Mouse (Mus musculus) cerebellum, adult 2 months (tissue): ENCODE results near the gene Ccdc3.

Experiments
- CTCF ChIP-seq: fragments of 200-500 bp; IDR thresholded peaks from 2 replicates; pipeline ENCODE4 v1.5.1; 2011; ENCODE audit warnings: low read depth, mild to moderate bottlenecking, control low read depth, low read length, moderate library complexity, borderline replicate concordance; ENCODE audit not compliant: insufficient read depth
- POLR2A ChIP-seq: fragments of 200-500 bp; IDR thresholded peaks from 2 replicates; pipeline ENCODE4 v1.6.1; 2011; ENCODE audit warnings: low read length, control low read depth, borderline replicate concordance; ENCODE audit not compliant: insufficient read depth

- no peak for TF ChIP-seq CTCF
- no peak for TF ChIP-seq POLR2A
Measured at GRCm38 (mm10) chr2:5237870-5238269, 100.3 kb downstream of the Ccdc3 start.
